8 mouse cellular contexts compared by ENCODE assay signal in the genomic region with DNA sequence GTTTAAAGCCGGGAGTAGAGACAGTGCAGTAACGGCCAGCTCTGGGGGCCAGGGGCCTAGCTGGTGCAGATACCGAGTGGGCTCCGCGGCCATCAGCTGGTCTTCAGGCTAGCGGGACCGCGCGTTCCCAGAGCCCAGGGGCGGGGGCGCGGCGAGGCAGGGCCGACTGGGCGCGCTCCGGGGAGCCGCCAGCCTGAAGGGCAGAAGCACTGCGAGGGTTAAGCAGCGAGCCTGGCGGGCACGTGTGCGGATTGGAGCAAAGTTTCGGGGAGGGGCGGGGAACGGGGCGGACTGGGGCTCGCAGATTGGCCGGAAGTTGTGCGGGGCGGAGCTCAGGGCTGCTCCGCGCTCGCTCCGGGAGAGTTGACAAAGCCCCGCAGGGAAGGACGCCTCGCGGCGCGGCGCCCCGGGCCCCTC. TPM values are rescaled to one million over a fixed set of nuclear protein-coding genes. Genes with fewer than 3 reads are reported as not detected.
DNase-seq lines count a peak whose midpoint lies in the region; ATAC-seq lines count a peak whose summit lies in the region.

No protein-coding gene starts in this region.

- H3K27ac ChIP-seq in limb, embryonic 12.5 days: peak overlapping the region; percentile 77
- H3K27ac ChIP-seq in midbrain, embryonic 14.5 days (replicated peaks; ENCODE audit: low read depth, low read length): no peak overlapping the region

- peak overlapping the region; percentile 93 for H3K9ac ChIP-seq in limb, embryonic 12.5 days (replicated peaks)
- peak overlapping the region; percentile 37; the same call in 1 of the 2 replicates for H3K9ac ChIP-seq in midbrain, embryonic 14.5 days (replicated peaks; ENCODE audit: low read length)

- peak; percentile 37; the same call in 1 of the 2 replicates for ATAC-seq in cerebellum, adult (ENCODE audit: insufficient number of reproducible peaks, low FRiP score, low TSS enrichment)
- peak; percentile 90 for ATAC-seq in limb, embryonic 12.5 days (ENCODE audit: insufficient number of reproducible peaks, insufficient read depth, low FRiP score, low TSS enrichment, low read depth)
- ATAC-seq in midbrain, embryonic 14.5 days (ENCODE audit: low FRiP score, low TSS enrichment): peak; percentile 93

- DNase-seq in cerebellum, adult 11-12 months: no peak
- DNase-seq in cerebellum, postnatal 4 days (ENCODE audit: low spot score in 2 of 2): peak; percentile 53 to 72
- peak; percentile 86 for DNase-seq in gastrocnemius, postnatal 10 days
- DNase-seq in induced T-regulatory cell, adult 2 months (ENCODE audit: low read depth): peak; percentile 95
- DNase-seq in midbrain, embryonic 14.5 days: peak; percentile 93
- peak; percentile 77 for DNase-seq in spleen, adult 12 weeks (ENCODE audit: low spot score)

- peaks cover 9% of the 10 kb centered on the region; the same call in 1 of the 2 replicates for H3K27me3 ChIP-seq in limb, embryonic 12.5 days
- peaks cover 12% of the 10 kb centered on the region for H3K27me3 ChIP-seq in midbrain, embryonic 14.5 days (ENCODE audit: control insufficient read depth, insufficient read depth, low read length)

- peaks cover 18% of the 10 kb centered on the region for H3K36me3 ChIP-seq in limb, embryonic 12.5 days
- H3K36me3 ChIP-seq in midbrain, embryonic 14.5 days (ENCODE audit: control insufficient read depth, insufficient read depth, low read length): no peaks in the 10 kb centered on the region

- H3K4me2 ChIP-seq in limb, embryonic 12.5 days: peak overlapping the region; percentile 75
- H3K4me2 ChIP-seq in midbrain, embryonic 14.5 days (ENCODE audit: low read length): peak overlapping the region; percentile 95

- H3K9me3 ChIP-seq in limb, embryonic 12.5 days: no peaks in the 10 kb centered on the region
- H3K9me3 ChIP-seq in midbrain, embryonic 14.5 days (ENCODE audit: control insufficient read depth, low read length): no peaks in the 10 kb centered on the region

- H3K4me1 ChIP-seq in limb, embryonic 12.5 days (replicated peaks): peaks cover 61% of the 10 kb centered on the region
- 0 out of 2 replicates have a peak, but pooled peaks cover 11% of the 10 kb centered on the region for H3K4me1 ChIP-seq in midbrain, embryonic 14.5 days (ENCODE audit: control insufficient read depth, insufficient read depth, low read length)

- peak overlapping the region; percentile 93 for H3K4me3 ChIP-seq in limb, embryonic 12.5 days (replicated peaks)
- peak overlapping the region; percentile 50 for H3K4me3 ChIP-seq in midbrain, embryonic 14.5 days (replicated peaks; ENCODE audit: low read depth, low read length)

- WGBS in limb, embryonic 12.5 days: 2% methylated on average over 35 of the region's 43 CpGs
- WGBS in midbrain, embryonic 14.5 days: under 1% methylated on average over 36 of the region's 43 CpGs

RNA-seq across cellular contexts. Expression of a gene that starts 1.7 kb away (rescaled TPM):
- 10 to 100 TPM; 67.3 to 80.5 TPM for total RNA-seq in gastrocnemius, postnatal 10 days (2021)
- polyA plus RNA-seq in limb, embryonic 12.5 days (2016; fragmentation: Nextera tagmentation; extraction: Ambion mirVana): 55.2 and 61.3 TPM in 2 replicates
- 3.6 and 5.2 TPM in 2 replicates for polyA plus RNA-seq in midbrain, embryonic 14.5 days (2014; fragmentation: Nextera tagmentation; extraction: Ambion mirVana)

RNA-seq across cellular contexts. Expression of a gene that starts 18.5 kb away (rescaled TPM):
- under 1 TPM; 0.07 to 0.20 TPM for total RNA-seq in gastrocnemius, postnatal 10 days (2021)
- polyA plus RNA-seq in limb, embryonic 12.5 days (2016; fragmentation: Nextera tagmentation; extraction: Ambion mirVana): 1.1 and 1.7 TPM in 2 replicates
- 2.9 and 3.6 TPM in 2 replicates for polyA plus RNA-seq in midbrain, embryonic 14.5 days (2014; fragmentation: Nextera tagmentation; extraction: Ambion mirVana)

RNA-seq across cellular contexts. Expression of a gene that starts 24.4 kb away (rescaled TPM):
- total RNA-seq in gastrocnemius, postnatal 10 days (2021): 1 to 10 TPM; 3.7 to 8.3 TPM
- 17.6 and 17.7 TPM in 2 replicates for polyA plus RNA-seq in limb, embryonic 12.5 days (2016; fragmentation: Nextera tagmentation; extraction: Ambion mirVana)
- polyA plus RNA-seq in midbrain, embryonic 14.5 days (2014; fragmentation: Nextera tagmentation; extraction: Ambion mirVana): 24.4 and 32.5 TPM in 2 replicates

RNA-seq across cellular contexts. Expression of a gene that starts 33.7 kb away (rescaled TPM):
- total RNA-seq in gastrocnemius, postnatal 10 days (2021): 1 to 10 TPM; 6.3 to 8.0 TPM
- 13.1 and 13.6 TPM in 2 replicates for polyA plus RNA-seq in limb, embryonic 12.5 days (2016; fragmentation: Nextera tagmentation; extraction: Ambion mirVana)
- polyA plus RNA-seq in midbrain, embryonic 14.5 days (2014; fragmentation: Nextera tagmentation; extraction: Ambion mirVana): 11.9 and 12.7 TPM in 2 replicates

Comparison
In these comparisons a context has a peak if more than half of its experiments do, and no peak if none do; other contexts are left out.
1. ATAC-seq: peak in every context shown above with its lines; median percentile 93 in midbrain, embryonic 14.5 days; 90 in limb, embryonic 12.5 days; 37 in cerebellum, adult.